Mouse (Mus musculus): ENCODE results near the gene Wdr83. TPM values are rescaled to one million over a fixed set of nuclear protein-coding genes. Genes with fewer than 3 reads are reported as not detected.

Wdr83 gene
- total and polyA plus RNA-seq, 3 experiments: 27.0 to 58.4 TPM; not detected in 1

DNA sequence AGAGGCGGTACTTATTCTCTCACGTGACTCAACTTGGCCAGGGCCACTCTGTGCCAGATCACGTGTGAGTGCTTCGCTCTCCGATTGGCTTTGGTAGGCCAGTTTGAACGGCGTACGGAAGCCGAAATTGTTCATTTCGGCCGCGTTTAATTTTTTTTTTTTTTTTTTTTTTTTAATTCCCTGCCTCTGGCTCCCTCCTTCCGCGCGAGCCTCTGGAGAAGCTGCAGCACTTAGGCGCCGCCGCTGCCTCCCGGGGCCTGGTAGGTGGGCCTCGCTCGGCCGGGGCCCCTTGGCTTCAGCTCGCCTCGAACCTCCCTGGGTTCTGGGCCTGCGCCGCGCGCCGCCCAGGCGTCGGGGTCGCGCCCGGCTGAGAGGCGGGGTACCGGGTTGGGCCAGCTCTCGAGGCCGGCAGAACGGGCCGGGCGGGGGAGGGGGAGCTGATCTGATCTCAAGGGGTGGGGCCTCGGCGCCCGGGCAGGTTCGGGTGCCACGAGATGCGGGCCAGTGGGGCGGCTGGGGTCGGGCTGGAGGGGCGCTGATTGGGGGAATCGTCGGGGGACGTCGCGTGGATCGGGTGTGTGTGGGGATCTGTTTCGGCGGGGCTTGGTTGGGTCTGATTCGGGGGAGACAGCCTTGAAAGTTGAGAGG is 44.3 kb downstream of the Wdr83 start, which contains the start of gene Tnpo2 (continued):
- TF ChIP-seq MYC (IDR thresholded peaks at IDR 0.05; ENCODE audit: low read depth, low read length) (peak; percentile 96), POLR2A (IDR thresholded peaks at IDR 0.05; ENCODE audit: control insufficient read depth in 1 of 2, insufficient read depth in 1 of 2, low read depth in 1 of 2, low read length in 2 of 2, poor library complexity in 1 of 2) (peak; percentile 63 to 90), TCF12 (IDR thresholded peaks at IDR 0.05; ENCODE audit: low read depth, low read length) (no peak; the same call in none of the 2 replicates)

DNA sequence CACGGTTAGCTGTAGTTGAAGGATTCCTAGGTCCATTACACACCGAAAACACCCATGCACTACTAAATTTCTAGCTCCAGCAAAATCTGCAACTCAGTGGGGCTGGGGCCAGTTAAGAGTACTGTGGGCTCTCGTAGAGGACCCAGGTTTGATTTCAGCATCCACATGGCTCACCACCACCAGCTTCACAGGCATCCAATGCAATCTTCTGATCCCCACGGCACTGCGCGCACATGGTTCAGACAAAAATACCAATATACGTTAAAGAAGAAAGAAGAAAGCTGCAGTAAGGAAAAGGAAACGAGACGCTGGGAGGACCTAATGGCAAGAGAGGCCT is 44.8 kb downstream of the Wdr83 start:
- DNase-seq (ENCODE audit: low read depth, low spot score): no peak
- H3K9ac ChIP-seq (ENCODE audit: control insufficient read depth, low read depth, low read length, poor library complexity, severe bottlenecking): peak overlapping the region; percentile 96
- no peaks in the 10 kb centered on the region for H3K27me3 ChIP-seq (ENCODE audit: control insufficient read depth in 1 of 2, insufficient read depth in 2 of 2, low read length in 2 of 2)
- H3K79me2 ChIP-seq (ENCODE audit: control insufficient read depth, insufficient read depth, low read length, poor library complexity): peaks cover 49% of the 10 kb centered on the region
- H3K4me1 ChIP-seq (ENCODE audit: control insufficient read depth in 1 of 2, insufficient read depth in 2 of 2, low read length in 2 of 2): peaks cover 3 to 15% of the 10 kb centered on the region in 2 experiments
- H3K36me3 ChIP-seq (ENCODE audit: control insufficient read depth in 1 of 2, insufficient read depth in 2 of 2, low read length in 2 of 2): peaks cover 9 to 30% of the 10 kb centered on the region in 2 experiments
- TF ChIP-seq TBP (IDR thresholded peaks at IDR 0.05; ENCODE audit: low read depth, low read length) (peak; percentile 97), ZC3H11A (IDR thresholded peaks at IDR 0.05; ENCODE audit: low read depth, low read length) (no peak), POLR2AphosphoS2 (IDR thresholded peaks at IDR 0.05; ENCODE audit: low read length) (peak; percentile 87; the same call in 1 of the 2 replicates), ZNF384 (IDR thresholded peaks at IDR 0.05; ENCODE audit: low read depth, low read length) (no peak), POLR2A (IDR thresholded peaks at IDR 0.05; ENCODE audit: control insufficient read depth in 1 of 2, insufficient read depth in 1 of 2, low read depth in 1 of 2, low read length in 2 of 2, poor library complexity in 1 of 2) (peak; percentile 27 to 84; a peak in 3 of 4 replicates), NELFE (IDR thresholded peaks at IDR 0.05; ENCODE audit: low read depth, low read length) (peak; percentile 53), ETS1 (IDR thresholded peaks at IDR 0.05; ENCODE audit: low read depth, low read length) (no peak)
- no peaks in the 10 kb centered on the region for H3K9me3 ChIP-seq (replicated peaks; ENCODE audit: insufficient read depth, low read length)
- peak overlapping the region; percentile 65 to 88 for H3K4me3 ChIP-seq (ENCODE audit: control insufficient read depth in 1 of 2, insufficient read depth in 1 of 2, low read depth in 2 of 2, low read length in 2 of 2)
- peak overlapping the region; percentile 97 for H3K27ac ChIP-seq (ENCODE audit: control insufficient read depth, low read depth, low read length)

DNA sequence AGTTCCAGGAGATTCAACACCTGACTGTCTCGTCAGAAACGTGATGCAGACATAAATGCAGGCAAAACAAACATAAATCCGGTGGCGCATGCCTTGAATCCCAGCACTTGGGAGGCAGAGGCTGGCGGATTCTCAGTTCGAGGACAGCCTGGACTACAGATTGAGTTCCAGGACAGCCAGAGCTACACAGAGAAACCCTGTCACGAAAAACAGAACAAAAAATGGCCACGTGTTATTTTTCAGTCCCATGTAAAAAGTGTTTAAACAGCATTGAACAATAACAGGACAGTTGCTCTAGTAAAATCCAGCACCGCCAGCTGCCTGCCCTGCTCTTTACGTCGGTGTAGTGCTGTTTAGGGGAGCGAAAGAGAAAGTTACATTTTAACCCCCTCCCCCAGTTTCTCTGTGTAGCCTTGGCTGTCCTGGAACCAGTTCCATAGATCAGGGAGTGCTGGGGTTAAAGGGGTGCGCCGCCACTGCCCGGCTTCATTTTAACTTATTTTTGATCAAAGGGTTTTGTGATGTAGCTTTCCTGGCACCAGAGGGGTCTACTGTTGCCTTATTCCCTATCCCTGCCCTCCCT is 45.3 kb downstream of the Wdr83 start:
- no peaks in the 10 kb centered on the region for H3K27me3 ChIP-seq (ENCODE audit: control insufficient read depth in 1 of 2, insufficient read depth in 2 of 2, low read length in 2 of 2)
- peak overlapping the region; percentile 96 for H3K9ac ChIP-seq (ENCODE audit: control insufficient read depth, low read depth, low read length, poor library complexity, severe bottlenecking)
- H3K9me3 ChIP-seq (replicated peaks; ENCODE audit: insufficient read depth, low read length): no peaks in the 10 kb centered on the region
- H3K4me3 ChIP-seq (ENCODE audit: control insufficient read depth in 1 of 2, insufficient read depth in 1 of 2, low read depth in 2 of 2, low read length in 2 of 2): peak overlapping the region; percentile 65 to 88
- peak overlapping the region; percentile 97 for H3K27ac ChIP-seq (ENCODE audit: control insufficient read depth, low read depth, low read length)
- H3K36me3 ChIP-seq (ENCODE audit: control insufficient read depth in 1 of 2, insufficient read depth in 2 of 2, low read length in 2 of 2): peaks cover 5 to 25% of the 10 kb centered on the region in 2 experiments
- H3K79me2 ChIP-seq (ENCODE audit: control insufficient read depth, insufficient read depth, low read length, poor library complexity): peaks cover 44% of the 10 kb centered on the region
- DNase-seq (ENCODE audit: low read depth, low spot score): peak; percentile 77
- peaks cover 3 to 13% of the 10 kb centered on the region in 2 experiments for H3K4me1 ChIP-seq (ENCODE audit: control insufficient read depth in 1 of 2, insufficient read depth in 2 of 2, low read length in 2 of 2)
- no peak for TF ChIP-seq BHLHE40 (IDR thresholded peaks at IDR 0.05; ENCODE audit: borderline replicate concordance, low read depth, low read length)
- TF ChIP-seq MXI1 (IDR thresholded peaks at IDR 0.05; ENCODE audit: low read depth, low read length): peak; percentile 81
- no peak; the same call in 1 of the 2 replicates for TF ChIP-seq NELFE (IDR thresholded peaks at IDR 0.05; ENCODE audit: low read depth, low read length)
- peak; percentile 47; the same call in 1 of the 2 replicates for TF ChIP-seq SIN3A (IDR thresholded peaks at IDR 0.05; ENCODE audit: low read length)
- TF ChIP-seq SMC3 (IDR thresholded peaks at IDR 0.05; ENCODE audit: low read depth, low read length): no peak
- TF ChIP-seq JUND (IDR thresholded peaks at IDR 0.05; ENCODE audit: low read depth, low read length): no peak
- TF ChIP-seq POLR2AphosphoS2 (IDR thresholded peaks at IDR 0.05; ENCODE audit: low read length): peak; percentile 42
- TF ChIP-seq TAL1 (IDR thresholded peaks at IDR 0.05; ENCODE audit: low read length): no peak
- TF ChIP-seq MAFK (IDR thresholded peaks at IDR 0.05; ENCODE audit: borderline replicate concordance, low read depth, low read length): no peak
- no peak; the same call in 1 of the 2 replicates for TF ChIP-seq ZNF384 (IDR thresholded peaks at IDR 0.05; ENCODE audit: low read depth, low read length)
- TF ChIP-seq MAZ (IDR thresholded peaks at IDR 0.05; ENCODE audit: low read depth, low read length): no peak; the same call in 1 of the 2 replicates
- TF ChIP-seq USF2 (IDR thresholded peaks at IDR 0.05; ENCODE audit: borderline replicate concordance in 1 of 2, insufficient read depth in 1 of 2, low read depth in 1 of 2, low read length in 2 of 2): no peak
- peak; percentile 85 for TF ChIP-seq MAX (IDR thresholded peaks at IDR 0.05; ENCODE audit: low read length)
- TF ChIP-seq ZC3H11A (IDR thresholded peaks at IDR 0.05; ENCODE audit: low read depth, low read length): no peak
- peak; percentile 80 for TF ChIP-seq TBP (IDR thresholded peaks at IDR 0.05; ENCODE audit: low read depth, low read length)
- peak; percentile 62 for TF ChIP-seq USF1 (IDR thresholded peaks at IDR 0.05; ENCODE audit: low read depth, low read length)
- no peak; the same call in 1 of the 2 replicates for TF ChIP-seq RCOR1 (IDR thresholded peaks at IDR 0.05; ENCODE audit: low read depth, low read length)
- TF ChIP-seq MEF2A (IDR thresholded peaks at IDR 0.05; ENCODE audit: extremely low read depth, insufficient replicate concordance, low read depth, low read length, poor library complexity, severe bottlenecking): no peak
- TF ChIP-seq MYB (IDR thresholded peaks at IDR 0.05; ENCODE audit: low read depth, low read length): no peak
- TF ChIP-seq EP300 (IDR thresholded peaks at IDR 0.05; ENCODE audit: low read depth in 1 of 2, low read length in 2 of 2): no peak
- no peak for TF ChIP-seq RAD21 (IDR thresholded peaks at IDR 0.05; ENCODE audit: low read depth, low read length)
- no peak for TF ChIP-seq E2F4 (IDR thresholded peaks at IDR 0.05; ENCODE audit: borderline replicate concordance, low read depth, low read length)
- TF ChIP-seq GATA1 (IDR thresholded peaks at IDR 0.05; ENCODE audit: low read depth, low read length): no peak
